Mouse (Mus musculus) heart, embryonic 12.5 days (tissue): ENCODE measurements around the gene Akap13. TPM values are rescaled to one million over a fixed set of nuclear protein-coding genes. Genes with fewer than 3 reads are reported as not detected.

ENCODE experiments used
- ATAC-seq: fragments of 200-750 bp; cut with Nextera tagmentation; 2 replicates; pipeline ENCODE4 v1.8.0; 2017; ENCODE audit warnings: moderate TSS enrichment, moderate library complexity; ENCODE audit not compliant: insufficient number of reproducible peaks, low FRiP score
- H3K27ac ChIP-seq: fragments of 300-500 bp; sonication (generic); 2 replicates; pipeline ENCODE4 v1.5.1; 2016; ENCODE audit warnings: mild to moderate bottlenecking, moderate library complexity; ENCODE audit not compliant: poor library complexity, severe bottlenecking
- H3K27me3 ChIP-seq: fragments of 300-500 bp; sonication (generic); replicated peaks from 2 replicates; pipeline ENCODE4 v1.6.1; 2016; ENCODE audit warnings: mild to moderate bottlenecking, moderate library complexity
- H3K36me3 ChIP-seq: fragments of 300-500 bp; sonication (generic); 2 replicates; pipeline ENCODE4 v1.6.1; 2016; ENCODE audit warnings: mild to moderate bottlenecking, moderate library complexity
- H3K4me1 ChIP-seq: fragments of 300-500 bp; sonication (generic); replicated peaks from 2 replicates; pipeline ENCODE4 v1.6.1; 2016; ENCODE audit warnings: mild to moderate bottlenecking
- H3K4me2 ChIP-seq: fragments of 300-500 bp; sonication (generic); 2 replicates; pipeline ENCODE4 v1.6.1; 2016; ENCODE audit warnings: mild to moderate bottlenecking, moderate library complexity
- H3K4me3 ChIP-seq: fragments of 300-500 bp; sonication (generic); 2 replicates; pipeline ENCODE4 v1.5.1; 2016; ENCODE audit warnings: mild to moderate bottlenecking
- H3K9ac ChIP-seq: fragments of 300-500 bp; sonication (generic); 2 replicates; pipeline ENCODE4 v1.6.1; 2016; ENCODE audit warnings: mild to moderate bottlenecking, moderate library complexity
- H3K9me3 ChIP-seq: fragments of 300-500 bp; sonication (generic); replicated peaks from 2 replicates; pipeline ENCODE4 v1.6.1; 2016; ENCODE audit warnings: mild to moderate bottlenecking, moderate library complexity
- WGBS: fragments of 180-500 bp; shearing (Covaris S2); methylation state at CpG from one replicate; pipeline ENCODE4 v1.1.7; 2016; 5-methylcytosine and 5-hydroxymethylcytosine counted together
- polyA plus RNA-seq: library from polyadenylated mRNA; unstranded; fragments of >200 nt; fragmentation: Nextera tagmentation; extraction: Ambion mirVana; gene quantifications from 2 replicates; pipeline ENCODE4 v1.2.1, GENCODE M21; 2016

The Akap13 gene
- polyA plus RNA-seq, 1 experiment from 2014 or later: 66.9 TPM

GRCm38 (mm10) chr7:75702368-75702767, 247.0 kb downstream of the Akap13 start:
- Histone ChIP-seq H3K4me3 (no peak overlapping the region), H3K9me3 (no peaks in the 10 kb centered on the region), H3K27me3 (no peaks in the 10 kb centered on the region), H3K36me3 (peaks cover 55% of the 10 kb centered on the region), H3K9ac (no peak overlapping the region), H3K4me2 (no peak overlapping the region), H3K27ac (no peak overlapping the region), H3K4me1 (no peaks in the 10 kb centered on the region)
- ATAC-seq: no peak
- WGBS: 89% methylated on average over 3 of the region's 3 CpGs

- peaks cover 59% of the 10 kb centered on the region for H3K36me3 ChIP-seq
- no peak for ATAC-seq
- no peak overlapping the region for H3K9ac ChIP-seq
- H3K27me3 ChIP-seq: no peaks in the 10 kb centered on the region
- no peaks in the 10 kb centered on the region for H3K9me3 ChIP-seq
- WGBS: 84% methylated on average over 3 of the region's 3 CpGs
- H3K4me1 ChIP-seq: no peaks in the 10 kb centered on the region
- no peak overlapping the region for H3K4me2 ChIP-seq
- H3K4me3 ChIP-seq: no peak overlapping the region
- no peak overlapping the region for H3K27ac ChIP-seq
Measured at GRCm38 (mm10) chr7:75702966-75703645, 247.8 kb downstream of the Akap13 start.

- no peak for ATAC-seq
- WGBS: 93% methylated on average over 6 of the region's 6 CpGs
- no peaks in the 10 kb centered on the region for H3K9me3 ChIP-seq
Measured at GRCm38 (mm10) chr7:75704862-75705261, 249.5 kb downstream of the Akap13 start.

GRCm38 (mm10) chr7:75709936-75710335, 254.6 kb downstream of the Akap13 start:
- Histone ChIP-seq H3K27me3 (no peaks in the 10 kb centered on the region), H3K36me3 (peaks cover 45% of the 10 kb centered on the region)

More at GRCm38 (mm10) chr7:75704862-75705261, 249.5 kb downstream of the Akap13 start:
- no peak overlapping the region for H3K4me2 ChIP-seq
- no peak overlapping the region for H3K9ac ChIP-seq
- no peak overlapping the region for H3K4me3 ChIP-seq
- H3K4me1 ChIP-seq: no peaks in the 10 kb centered on the region
- no peak overlapping the region for H3K27ac ChIP-seq
- H3K27me3 ChIP-seq: no peaks in the 10 kb centered on the region
- peaks cover 64% of the 10 kb centered on the region for H3K36me3 ChIP-seq

GRCm38 (mm10) chr7:75710920-75711319, 255.6 kb downstream of the Akap13 start:
- H3K27me3 ChIP-seq: no peaks in the 10 kb centered on the region
- H3K4me2 ChIP-seq: no peak overlapping the region
- 89% methylated on average over 6 of the region's 6 CpGs for WGBS
- H3K4me3 ChIP-seq: no peak overlapping the region
- peaks cover 42% of the 10 kb centered on the region for H3K36me3 ChIP-seq
- no peak overlapping the region for H3K9ac ChIP-seq
- no peak overlapping the region for H3K27ac ChIP-seq
- no peaks in the 10 kb centered on the region for H3K9me3 ChIP-seq
- H3K4me1 ChIP-seq: peaks cover 22% of the 10 kb centered on the region
- no peak for ATAC-seq

More at GRCm38 (mm10) chr7:75709936-75710335, 254.6 kb downstream of the Akap13 start:
- WGBS: 88% methylated on average over 4 of the region's 4 CpGs
- Histone ChIP-seq H3K27ac (no peak overlapping the region), H3K4me2 (no peak overlapping the region), H3K4me3 (no peak overlapping the region), H3K9me3 (no peaks in the 10 kb centered on the region), H3K4me1 (peaks cover 12% of the 10 kb centered on the region), H3K9ac (no peak overlapping the region)
- ATAC-seq: no peak

GRCm38 (mm10) chr7:75711436-75711835, 256.1 kb downstream of the Akap13 start:
- Histone ChIP-seq H3K27me3 (no peaks in the 10 kb centered on the region), H3K9ac (no peak overlapping the region), H3K9me3 (no peaks in the 10 kb centered on the region), H3K27ac (no peak overlapping the region), H3K4me1 (peaks cover 25% of the 10 kb centered on the region), H3K36me3 (peaks cover 37% of the 10 kb centered on the region), H3K4me3 (no peak overlapping the region), H3K4me2 (no peak overlapping the region)
- WGBS: 71% methylated on average over 2 of the region's 2 CpGs
- no peak for ATAC-seq

GRCm38 (mm10) chr7:75712808-75713207, 257.5 kb downstream of the Akap13 start:
- no peaks in the 10 kb centered on the region for H3K9me3 ChIP-seq
- H3K4me1 ChIP-seq: peaks cover 29% of the 10 kb centered on the region
- peaks cover 30% of the 10 kb centered on the region for H3K36me3 ChIP-seq
- ATAC-seq: no peak
- no peak overlapping the region; the same call in 1 of the 2 replicates for H3K9ac ChIP-seq
- H3K4me3 ChIP-seq: no peak overlapping the region
- no peaks in the 10 kb centered on the region for H3K27me3 ChIP-seq
- H3K27ac ChIP-seq: no peak overlapping the region
- 46% methylated on average over 2 of the region's 2 CpGs for WGBS
- no peak overlapping the region for H3K4me2 ChIP-seq

- no peak overlapping the region for H3K27ac ChIP-seq
- H3K9me3 ChIP-seq: no peaks in the 10 kb centered on the region
- no peaks in the 10 kb centered on the region for H3K27me3 ChIP-seq
- peaks cover 29% of the 10 kb centered on the region for H3K4me1 ChIP-seq
- 67% methylated on average over 5 of the region's 5 CpGs for WGBS
- no peak for ATAC-seq
- no peak overlapping the region for H3K9ac ChIP-seq
- H3K4me2 ChIP-seq: no peak overlapping the region
- H3K36me3 ChIP-seq: peaks cover 28% of the 10 kb centered on the region
- H3K4me3 ChIP-seq: no peak overlapping the region
Measured at GRCm38 (mm10) chr7:75713959-75714358, 258.6 kb downstream of the Akap13 start.

GRCm38 (mm10) chr7:75715026-75715425, 259.7 kb downstream of the Akap13 start:
- Histone ChIP-seq H3K9ac (no peak overlapping the region), H3K4me2 (no peak overlapping the region), H3K27ac (peak overlapping the region; percentile 86; the same call in 1 of the 2 replicates), H3K27me3 (no peaks in the 10 kb centered on the region), H3K4me1 (peaks cover 29% of the 10 kb centered on the region), H3K36me3 (peaks cover 28% of the 10 kb centered on the region), H3K9me3 (no peaks in the 10 kb centered on the region), H3K4me3 (no peak overlapping the region)
- 86% methylated on average over 4 of the region's 4 CpGs for WGBS
- ATAC-seq: no peak

GRCm38 (mm10) chr7:75715939-75716338, 260.6 kb downstream of the Akap13 start:
- Histone ChIP-seq H3K9ac (no peak overlapping the region), H3K27ac (peak overlapping the region; percentile 86), H3K36me3 (peaks cover 32% of the 10 kb centered on the region), H3K27me3 (no peaks in the 10 kb centered on the region), H3K9me3 (no peaks in the 10 kb centered on the region), H3K4me3 (no peak overlapping the region), H3K4me1 (peaks cover 29% of the 10 kb centered on the region), H3K4me2 (peak overlapping the region; percentile 5; the same call in 1 of the 2 replicates)
- ATAC-seq: 0 out of 2 replicates have a peak, but pooled peaks have one; percentile 33
- WGBS: 26% methylated on average over 4 of the region's 4 CpGs

- Histone ChIP-seq H3K36me3 (peaks cover 39% of the 10 kb centered on the region), H3K27me3 (no peaks in the 10 kb centered on the region), H3K4me3 (no peak overlapping the region), H3K9me3 (no peaks in the 10 kb centered on the region), H3K4me2 (no peak overlapping the region), H3K4me1 (peaks cover 28% of the 10 kb centered on the region), H3K9ac (no peak overlapping the region), H3K27ac (no peak overlapping the region)
- no peak for ATAC-seq
Measured at GRCm38 (mm10) chr7:75717349-75717748, 262.0 kb downstream of the Akap13 start.

GRCm38 (mm10) chr7:75721302-75721701, 266.0 kb downstream of the Akap13 start:
- 88% methylated on average over 4 of the region's 4 CpGs for WGBS

More at GRCm38 (mm10) chr7:75721302-75721701, 266.0 kb downstream of the Akap13 start:
- H3K27me3 ChIP-seq: no peaks in the 10 kb centered on the region
- no peaks in the 10 kb centered on the region for H3K9me3 ChIP-seq
- H3K4me1 ChIP-seq: 0 out of 2 replicates have a peak, but pooled peaks cover 4% of the 10 kb centered on the region
- no peak overlapping the region for H3K9ac ChIP-seq
- H3K4me3 ChIP-seq: no peak overlapping the region
- H3K36me3 ChIP-seq: peaks cover 71% of the 10 kb centered on the region
- no peak overlapping the region for H3K27ac ChIP-seq
- no peak overlapping the region for H3K4me2 ChIP-seq
- no peak for ATAC-seq
